ENCODE assay signal across 8 mouse cellular contexts in the genomic region with DNA sequence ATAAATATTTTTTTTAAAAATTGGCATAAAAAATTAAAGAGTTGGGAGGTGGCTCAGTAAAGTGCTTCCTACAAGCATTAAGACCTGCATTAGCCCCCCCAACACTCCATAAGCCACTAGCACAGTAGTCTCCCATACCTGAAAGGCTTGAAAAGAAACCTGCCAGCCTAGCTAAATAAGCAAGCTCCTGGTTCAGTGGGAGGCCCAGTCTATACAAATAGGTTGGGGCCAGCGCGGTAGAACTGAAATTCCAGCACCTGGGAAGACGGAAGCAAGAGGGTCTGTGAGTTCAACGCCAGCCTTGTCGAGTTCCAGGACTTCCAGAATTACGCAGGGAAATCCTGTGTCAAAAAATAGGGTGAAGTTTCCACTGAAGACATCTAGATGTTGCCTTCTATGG. TPM values are rescaled to one million over a fixed set of nuclear protein-coding genes. Genes with fewer than 3 reads are reported as not detected.
DNase-seq lines count a peak whose midpoint lies in the region; ATAC-seq and TF ChIP-seq lines count a peak whose summit lies in the region.

No protein-coding gene starts in this region.

- ATAC-seq in lung, postnatal 0 days: no peak
- no peak for ATAC-seq in liver, embryonic 12.5 days
- ATAC-seq in stomach, embryonic 15.5 days (ENCODE audit: insufficient read depth, low FRiP score, low read depth): no peak

- no peaks in the 10 kb centered on the region for H3K27me3 ChIP-seq in lung, postnatal 0 days (replicated peaks; ENCODE audit: insufficient read depth, low read length)
- 0 out of 2 replicates have a peak, but pooled peaks cover 6% of the 10 kb centered on the region for H3K27me3 ChIP-seq in liver, embryonic 12.5 days (replicated peaks)
- no peaks in the 10 kb centered on the region for H3K27me3 ChIP-seq in stomach, embryonic 15.5 days (replicated peaks)

- H3K4me1 ChIP-seq in lung, postnatal 0 days (ENCODE audit: insufficient read depth, low read depth, low read length): peaks cover 6% of the 10 kb centered on the region; the same call in 1 of the 2 replicates
- peaks cover 40% of the 10 kb centered on the region for H3K4me1 ChIP-seq in liver, embryonic 12.5 days
- peaks cover 9% of the 10 kb centered on the region; the same call in 1 of the 2 replicates for H3K4me1 ChIP-seq in stomach, embryonic 15.5 days

- WGBS in lung, postnatal 0 days: 80% methylated on average over 6 of the region's 6 CpGs
- 85% methylated on average over 6 of the region's 6 CpGs for WGBS in liver, embryonic 12.5 days (ENCODE audit: insufficient replicate concordance)
- WGBS in stomach, embryonic 15.5 days: 84% methylated on average over 6 of the region's 6 CpGs

- 0 out of 2 replicates have a peak overlapping the region, but pooled peaks have one; percentile 100 for H3K27ac ChIP-seq in lung, postnatal 0 days (ENCODE audit: low read length)
- peak overlapping the region; percentile 100 for H3K27ac ChIP-seq in liver, embryonic 12.5 days
- peak overlapping the region; percentile 100 for H3K27ac ChIP-seq in stomach, embryonic 15.5 days

- DNase-seq in cerebellum, postnatal 10 days: peak; percentile 15 to 21
- no peak for DNase-seq in cerebellum, postnatal 36 days
- DNase-seq in lung, postnatal 0 days (ENCODE audit: low spot score): peak; percentile 5
- no peak for DNase-seq in lung, postnatal 14 days
- DNase-seq in B cell, adult 2 months: no peak
- DNase-seq in ovary, adult 18-20 months (ENCODE audit: low spot score): no peak

- TF ChIP-seq CTCF in lung, postnatal 0 days (IDR thresholded peaks at IDR 0.05): no peak

- no peak for TF ChIP-seq EP300 in lung, postnatal 0 days (IDR thresholded peaks at IDR 0.05)

- peak overlapping the region; percentile 86; the same call in 1 of the 2 replicates for H3K4me2 ChIP-seq in lung, postnatal 0 days (replicated peaks; ENCODE audit: low read depth, low read length)
- peak overlapping the region; percentile 81 for H3K4me2 ChIP-seq in liver, embryonic 12.5 days
- H3K4me2 ChIP-seq in stomach, embryonic 15.5 days: peak overlapping the region; percentile 53; the same call in 1 of the 2 replicates

- H3K9ac ChIP-seq in lung, postnatal 0 days (replicated peaks; ENCODE audit: low read depth): no peak overlapping the region
- peak overlapping the region; percentile 99 for H3K9ac ChIP-seq in liver, embryonic 12.5 days
- no peak overlapping the region for H3K9ac ChIP-seq in stomach, embryonic 15.5 days

- no peaks in the 10 kb centered on the region for H3K9me3 ChIP-seq in lung, postnatal 0 days (ENCODE audit: low read length)
- H3K9me3 ChIP-seq in liver, embryonic 12.5 days (replicated peaks): no peaks in the 10 kb centered on the region
- H3K9me3 ChIP-seq in stomach, embryonic 15.5 days: no peaks in the 10 kb centered on the region

- no peaks in the 10 kb centered on the region for H3K36me3 ChIP-seq in lung, postnatal 0 days (ENCODE audit: insufficient read depth, low read length)
- H3K36me3 ChIP-seq in liver, embryonic 12.5 days: no peaks in the 10 kb centered on the region
- no peaks in the 10 kb centered on the region for H3K36me3 ChIP-seq in stomach, embryonic 15.5 days

- no peak overlapping the region for H3K4me3 ChIP-seq in lung, postnatal 0 days (ENCODE audit: low read depth, low read length)
- H3K4me3 ChIP-seq in liver, embryonic 12.5 days: peak overlapping the region; percentile 88
- H3K4me3 ChIP-seq in stomach, embryonic 15.5 days (replicated peaks): peak overlapping the region; percentile 89; the same call in 1 of the 2 replicates

RNA-seq across cellular contexts. Expression of a gene that starts 5.0 kb away (rescaled TPM):
- polyA plus RNA-seq in lung, postnatal 0 days (2015; fragmentation: Nextera tagmentation; extraction: Ambion mirVana): 53.7 and 54.5 TPM in 2 replicates
- 64.2 and 66.4 TPM in 2 replicates for polyA plus RNA-seq in liver, embryonic 12.5 days (2016; fragmentation: Nextera tagmentation; extraction: Ambion mirVana)
- 76.4 and 88.0 TPM in 2 replicates for polyA plus RNA-seq in stomach, embryonic 15.5 days (2015; fragmentation: Nextera tagmentation; extraction: Ambion mirVana)

RNA-seq across cellular contexts. Expression of a gene that starts 28.2 kb away (rescaled TPM):
- polyA plus RNA-seq in lung, postnatal 0 days (2015; fragmentation: Nextera tagmentation; extraction: Ambion mirVana): 0.21 and 0.26 TPM in 2 replicates
- polyA plus RNA-seq in liver, embryonic 12.5 days (2016; fragmentation: Nextera tagmentation; extraction: Ambion mirVana): 0.23 and 0.30 TPM in 2 replicates
- polyA plus RNA-seq in stomach, embryonic 15.5 days (2015; fragmentation: Nextera tagmentation; extraction: Ambion mirVana): 1.3 and 1.5 TPM in 2 replicates

Comparison
In these comparisons a context has a peak if more than half of its experiments do, and no peak if none do; other contexts are left out.
1. DNase-seq: peak in cerebellum, postnatal 10 days (2 of 2) and lung, postnatal 0 days (single experiment); none in cerebellum, postnatal 36 days (0 of 2), lung, postnatal 14 days (single experiment), B cell, adult 2 months (0 of 2) and ovary, adult 18-20 months (single experiment).
2. Peak in every context shown above with its lines, with median percentiles within 50 percentile points of each other: H3K27ac ChIP-seq and H3K4me2 ChIP-seq.